ENCODE assay signal across 29 mouse cellular contexts in genomic region chr10:79577376-79577775, GRCm38 (mm10). TPM values are rescaled to one million over a fixed set of nuclear protein-coding genes. Genes with fewer than 3 reads are reported as not detected.
DNase-seq lines count a peak whose midpoint lies in the region; ATAC-seq and TF ChIP-seq lines count a peak whose summit lies in the region.
"Had no signal": no experiment of that assay in that cellular context is flagged by ENCODE, and none has a peak within 500 bp of the region (broad histone marks: within the 10 kb centered on the region; RNA-seq: fewer than 3 reads in every experiment).

No protein-coding gene starts in this region.

- WGBS in liver, postnatal 0 days (ENCODE audit: insufficient replicate concordance) = 60% methylated on average over 4 of the region's 4 CpGs
- 62% methylated on average over 4 of the region's 4 CpGs for WGBS in liver, embryonic 11.5 days
- 70% methylated on average over 4 of the region's 4 CpGs for WGBS in stomach, postnatal 0 days

- H3K27me3 ChIP-seq in liver, postnatal 0 days (ENCODE audit: insufficient read depth, low read length) = no peaks in the 10 kb centered on the region
- H3K27me3 ChIP-seq in liver, embryonic 11.5 days (replicated peaks; ENCODE audit: control insufficient read depth, insufficient read depth, low read length) = no peaks in the 10 kb centered on the region
- H3K27me3 ChIP-seq in stomach, postnatal 0 days (ENCODE audit: control insufficient read depth, insufficient read depth, low read length) = no peaks in the 10 kb centered on the region
- H3K27me3 ChIP-seq: embryonic facial prominence, embryonic 15.5 days had no signal

- no peak for TF ChIP-seq EP300 in liver, postnatal 0 days (IDR thresholded peaks at IDR 0.05; ENCODE audit: low read depth)
- TF ChIP-seq EP300 in stomach, postnatal 0 days (optimal IDR thresholded peaks at IDR 0.05) = no peak

- H3K9me3 ChIP-seq in liver, postnatal 0 days (ENCODE audit: low read length) = no peaks in the 10 kb centered on the region
- no peaks in the 10 kb centered on the region for H3K9me3 ChIP-seq in liver, embryonic 11.5 days (ENCODE audit: control insufficient read depth, low read length)
- H3K9me3 ChIP-seq in stomach, postnatal 0 days (ENCODE audit: control insufficient read depth, low read length) = no peaks in the 10 kb centered on the region
- H3K9me3 ChIP-seq: embryonic facial prominence, embryonic 13.5 days; embryonic facial prominence, embryonic 15.5 days; forebrain, embryonic 10.5 days had no signal

- no peak overlapping the region for H3K9ac ChIP-seq in liver, postnatal 0 days (replicated peaks)
- H3K9ac ChIP-seq in liver, embryonic 11.5 days (ENCODE audit: low read depth, low read length) = no peak overlapping the region
- no peak overlapping the region for H3K9ac ChIP-seq in stomach, postnatal 0 days (ENCODE audit: low read length)
- H3K9ac ChIP-seq: embryonic facial prominence, embryonic 13.5 days; embryonic facial prominence, embryonic 15.5 days had no signal

- ATAC-seq in liver, postnatal 0 days = no peak
- ATAC-seq in liver, embryonic 11.5 days (replicated peaks; ENCODE audit: low FRiP score) = no peak
- no peak for ATAC-seq in stomach, postnatal 0 days (ENCODE audit: low FRiP score, low TSS enrichment)
- ATAC-seq: forebrain, embryonic 14.5 days; forebrain, embryonic 16.5 days had no signal

- no peak for TF ChIP-seq CTCF in liver, postnatal 0 days (IDR thresholded peaks at IDR 0.05; ENCODE audit: low read depth)
- TF ChIP-seq CTCF in stomach, postnatal 0 days (IDR thresholded peaks at IDR 0.05; ENCODE audit: low read depth) = no peak

- no peak overlapping the region for H3K4me3 ChIP-seq in liver, postnatal 0 days (ENCODE audit: low read depth, low read length)
- no peak overlapping the region for H3K4me3 ChIP-seq in liver, embryonic 11.5 days (ENCODE audit: low read depth, low read length)
- H3K4me3 ChIP-seq in stomach, postnatal 0 days (ENCODE audit: low read depth, low read length) = no peak overlapping the region
- H3K4me3 ChIP-seq: embryonic facial prominence, embryonic 13.5 days; embryonic facial prominence, embryonic 15.5 days; erythroblast, embryonic 14.5 days; forebrain, embryonic 10.5 days had no signal

- no peak overlapping the region for H3K27ac ChIP-seq in liver, postnatal 0 days (ENCODE audit: low read depth)
- no peak overlapping the region for H3K27ac ChIP-seq in liver, embryonic 11.5 days (ENCODE audit: low read depth, low read length)
- H3K27ac ChIP-seq in stomach, postnatal 0 days (replicated peaks) = no peak overlapping the region
- H3K27ac ChIP-seq: embryonic facial prominence, embryonic 13.5 days; embryonic facial prominence, embryonic 15.5 days; forebrain, embryonic 10.5 days had no signal

- no peaks in the 10 kb centered on the region for H3K4me1 ChIP-seq in liver, postnatal 0 days (ENCODE audit: insufficient read depth)
- H3K4me1 ChIP-seq in liver, embryonic 11.5 days (replicated peaks; ENCODE audit: control insufficient read depth, insufficient read depth, low read length) = no peaks in the 10 kb centered on the region
- no peaks in the 10 kb centered on the region for H3K4me1 ChIP-seq in stomach, postnatal 0 days (replicated peaks; ENCODE audit: control insufficient read depth, insufficient read depth)
- H3K4me1 ChIP-seq: embryonic facial prominence, embryonic 13.5 days; embryonic facial prominence, embryonic 15.5 days had no signal

- no peaks in the 10 kb centered on the region for H3K36me3 ChIP-seq in liver, postnatal 0 days (replicated peaks; ENCODE audit: insufficient read depth, low read length)
- H3K36me3 ChIP-seq in liver, embryonic 11.5 days (ENCODE audit: control insufficient read depth, insufficient read depth, low read length) = no peaks in the 10 kb centered on the region
- no peaks in the 10 kb centered on the region for H3K36me3 ChIP-seq in stomach, postnatal 0 days (ENCODE audit: control insufficient read depth, insufficient read depth, low read length)
- H3K36me3 ChIP-seq: embryonic facial prominence, embryonic 13.5 days; embryonic facial prominence, embryonic 15.5 days; forebrain, embryonic 10.5 days had no signal

- intact Hi-C loops in heart, postnatal 36 days (cut with DNase I) = no loop called here

- no peak overlapping the region for H3K4me2 ChIP-seq in liver, postnatal 0 days (ENCODE audit: low read depth, low read length)
- no peak overlapping the region for H3K4me2 ChIP-seq in liver, embryonic 11.5 days
- H3K4me2 ChIP-seq in stomach, postnatal 0 days (replicated peaks; ENCODE audit: low read depth) = no peak overlapping the region
- H3K4me2 ChIP-seq: embryonic facial prominence, embryonic 13.5 days; embryonic facial prominence, embryonic 15.5 days had no signal

- peak; percentile 80 for DNase-seq in heart, adult 11 months
- no peak for DNase-seq in heart, postnatal 36 days
- peak; percentile 8 for DNase-seq in liver, postnatal 0 days
- DNase-seq in liver, embryonic 11.5 days (ENCODE audit: low spot score) = no peak
- DNase-seq in stomach, postnatal 0 days (ENCODE audit: low spot score) = peak; percentile 6
- no peak for DNase-seq in ovary, postnatal 14 days (ENCODE audit: low spot score)
- DNase-seq: adrenal gland, adult 2 months; adrenal gland, postnatal 10 days; adrenal gland, postnatal 25 days; cerebellum, adult 11 months; cerebellum, adult 18-20 months; cerebellum, adult 8-10 months; cerebellum, adult 9-11 months; cerebellum, postnatal 14 days; cerebellum, postnatal 36 days; embryo, embryonic 11 days had no signal

RNA-seq across cellular contexts. Expression of gene Theg, which starts 9.8 kb away (rescaled TPM):
- total RNA-seq in heart, postnatal 36 days (2021) = not detected
- polyA plus RNA-seq in liver, postnatal 0 days (2015; fragmentation: Nextera tagmentation; extraction: Ambion mirVana) = not detected in 2 replicates
- polyA plus RNA-seq in liver, embryonic 11.5 days (2014; fragmentation: Nextera tagmentation; extraction: Ambion mirVana) = not detected in 2 replicates
- polyA plus RNA-seq in stomach, postnatal 0 days (2015; fragmentation: Nextera tagmentation; extraction: Ambion mirVana) = not detected in 2 replicates
- total RNA-seq: adrenal gland, adult 2 months; adrenal gland, postnatal 10 days; adrenal gland, postnatal 25 days; adrenal gland, postnatal 4 days; common myeloid progenitor, adult 5-6 weeks; ES-E14; MEL had no signal
- polyA plus RNA-seq: adrenal gland, adult 2 months; brain, embryonic 14.5 days; C2C12; embryonic facial prominence, embryonic 11.5 days; embryonic facial prominence, embryonic 13.5 days; embryonic facial prominence, embryonic 15.5 days; erythroblast, embryonic 14.5 days; forebrain, embryonic 10.5 days; forebrain, embryonic 14.5 days; forebrain, embryonic 16.5 days had no signal

RNA-seq across cellular contexts. Expression of gene Mier2, which starts 22.4 kb away (rescaled TPM):
- total RNA-seq in heart, postnatal 36 days (2021) = 10 to 100 TPM; 11.1 to 12.7 TPM
- 8.6 and 9.0 TPM in 2 replicates for polyA plus RNA-seq in liver, postnatal 0 days (2015; fragmentation: Nextera tagmentation; extraction: Ambion mirVana)
- 33.1 and 36.5 TPM in 2 replicates for polyA plus RNA-seq in liver, embryonic 11.5 days (2014; fragmentation: Nextera tagmentation; extraction: Ambion mirVana)
- 24.0 and 25.4 TPM in 2 replicates for polyA plus RNA-seq in stomach, postnatal 0 days (2015; fragmentation: Nextera tagmentation; extraction: Ambion mirVana)

RNA-seq across cellular contexts. Expression of gene C2cd4c, which starts 36.4 kb away (rescaled TPM):
- under 1 TPM in 1 of 2 experiments, not detected in 1; 0.08 TPM for total RNA-seq in heart, postnatal 36 days (2021)
- not detected in 2 replicates for polyA plus RNA-seq in liver, postnatal 0 days (2015; fragmentation: Nextera tagmentation; extraction: Ambion mirVana)
- polyA plus RNA-seq in liver, embryonic 11.5 days (2014; fragmentation: Nextera tagmentation; extraction: Ambion mirVana) = not detected in 2 replicates
- polyA plus RNA-seq in stomach, postnatal 0 days (2015; fragmentation: Nextera tagmentation; extraction: Ambion mirVana) = 0.02 and 0.07 TPM in 2 replicates
- total RNA-seq: common myeloid progenitor, adult 5-6 weeks; MEL had no signal
- polyA plus RNA-seq: embryonic facial prominence, embryonic 13.5 days; embryonic facial prominence, embryonic 15.5 days; erythroblast, embryonic 14.5 days; forebrain, embryonic 10.5 days had no signal

RNA-seq across cellular contexts. Expression of gene Plpp2, which starts 43.8 kb away (rescaled TPM):
- 1 to 10 TPM; 2.2 to 2.7 TPM for total RNA-seq in heart, postnatal 36 days (2021)
- polyA plus RNA-seq in liver, postnatal 0 days (2015; fragmentation: Nextera tagmentation; extraction: Ambion mirVana) = 32.7 and 38.8 TPM in 2 replicates
- polyA plus RNA-seq in liver, embryonic 11.5 days (2014; fragmentation: Nextera tagmentation; extraction: Ambion mirVana) = 27.1 and 30.1 TPM in 2 replicates
- 81.8 and 92.1 TPM in 2 replicates for polyA plus RNA-seq in stomach, postnatal 0 days (2015; fragmentation: Nextera tagmentation; extraction: Ambion mirVana)

Comparison
In these comparisons a context has a peak if more than half of its experiments do, and no peak if none do; other contexts are left out.
1. DNase-seq: peak in heart, adult 11 months (single experiment), liver, postnatal 0 days (single experiment) and stomach, postnatal 0 days (single experiment); none in heart, postnatal 36 days (0 of 2), liver, embryonic 11.5 days (single experiment) and ovary, postnatal 14 days (single experiment).